Mouse (Mus musculus) ES-CJ7 (cell line): ENCODE measurements around the gene March10.

Source experiments
- DNase-seq: peaks from one replicate; pipeline ENCODE4 v3.0.0; 2011; ENCODE audit warnings: low read depth, low spot score

Gene March10

GRCm38 (mm10) chr11:105456497-105456907, at the start of gene March10:
Gene March10, minus strand, starts transcription at chr11:105456735.
- DNase-seq: peak; percentile 33

GRCm38 (mm10) chr11:105506322-105506721, 49.8 kb upstream of the March10 start:
- no peak for DNase-seq

GRCm38 (mm10) chr11:105505038-105505437, 48.5 kb upstream of the March10 start:
- DNase-seq: no peak

- DNase-seq: no peak
Observed at GRCm38 (mm10) chr11:105502311-105502710, 45.8 kb upstream of the March10 start.

GRCm38 (mm10) chr11:105497505-105497904, 41.0 kb upstream of the March10 start:
- no peak for DNase-seq

GRCm38 (mm10) chr11:105496665-105497064, 40.1 kb upstream of the March10 start:
- no peak for DNase-seq

GRCm38 (mm10) chr11:105495591-105496270, 39.2 kb upstream of the March10 start:
- DNase-seq: no peak

- DNase-seq: no peak
Observed at GRCm38 (mm10) chr11:105494786-105495369, 38.3 kb upstream of the March10 start.

- no peak for DNase-seq
Observed at GRCm38 (mm10) chr11:105492392-105492791, 35.9 kb upstream of the March10 start.

- DNase-seq: no peak
Observed at GRCm38 (mm10) chr11:105490971-105491370, 34.4 kb upstream of the March10 start.

GRCm38 (mm10) chr11:105485412-105485811, 28.9 kb upstream of the March10 start:
- DNase-seq: no peak

GRCm38 (mm10) chr11:105484993-105485392, 28.5 kb upstream of the March10 start:
- DNase-seq: no peak

- DNase-seq: no peak
Observed at GRCm38 (mm10) chr11:105482747-105483146, 26.2 kb upstream of the March10 start.

GRCm38 (mm10) chr11:105474746-105475145, 18.2 kb upstream of the March10 start:
- no peak for DNase-seq

GRCm38 (mm10) chr11:105474352-105474736, 17.8 kb upstream of the March10 start:
- no peak for DNase-seq

- no peak for DNase-seq
Observed at GRCm38 (mm10) chr11:105473716-105474351, 17.3 kb upstream of the March10 start.

- no peak for DNase-seq
Observed at GRCm38 (mm10) chr11:105472610-105473009, 16.1 kb upstream of the March10 start.

GRCm38 (mm10) chr11:105470896-105471295, 14.4 kb upstream of the March10 start:
- DNase-seq: no peak

GRCm38 (mm10) chr11:105469561-105469960, 13.0 kb upstream of the March10 start:
- DNase-seq: no peak

GRCm38 (mm10) chr11:105469091-105469507, 12.6 kb upstream of the March10 start:
- DNase-seq: no peak

GRCm38 (mm10) chr11:105468436-105468835, 11.9 kb upstream of the March10 start:
- DNase-seq: no peak

GRCm38 (mm10) chr11:105467816-105468215, 11.3 kb upstream of the March10 start:
- no peak for DNase-seq

- no peak for DNase-seq
Observed at GRCm38 (mm10) chr11:105467266-105467665, 10.7 kb upstream of the March10 start.
